Mouse (Mus musculus): ENCODE measurements around the gene Hbp1.

Gene Hbp1

GRCm38 (mm10) chr12:31913614-31914013 lies 36.7 kb downstream of the Hbp1 start:
- intact Hi-C loops (cut with DNase I), result no loop called here

- intact Hi-C loops (cut with DNase I), result no loop called here
These were observed 37.3 kb downstream of the Hbp1 start for GRCm38 (mm10) chr12:31912966-31913551.

GRCm38 (mm10) chr12:31907436-31907835 lies 42.9 kb downstream of the Hbp1 start:
- intact Hi-C loops (cut with DNase I), result no loop called here

GRCm38 (mm10) chr12:31905696-31906551 lies 44.4 kb downstream of the Hbp1 start:
- intact Hi-C loops (cut with DNase I), result no loop called here

- intact Hi-C loops (cut with DNase I), result no loop called here
These were observed 49.9 kb downstream of the Hbp1 start for GRCm38 (mm10) chr12:31900391-31900914.

- intact Hi-C loops (cut with DNase I), result no loop called here
These were observed 52.9 kb downstream of the Hbp1 start for GRCm38 (mm10) chr12:31897456-31897855.

- intact Hi-C loops (cut with DNase I), result no loop called here
These were observed 53.3 kb downstream of the Hbp1 start for GRCm38 (mm10) chr12:31896986-31897385.

GRCm38 (mm10) chr12:31896295-31896694 lies 54.0 kb downstream of the Hbp1 start:
- intact Hi-C loops (cut with DNase I), result no loop called here

- intact Hi-C loops (cut with DNase I), result no loop called here
These were observed 54.4 kb downstream of the Hbp1 start for GRCm38 (mm10) chr12:31895888-31896287.

GRCm38 (mm10) chr12:31895095-31895734 lies 55.1 kb downstream of the Hbp1 start:
- intact Hi-C loops (cut with DNase I), result no loop called here

GRCm38 (mm10) chr12:31892771-31893170 lies 57.6 kb downstream of the Hbp1 start:
- intact Hi-C loops (cut with DNase I), result no loop called here

- intact Hi-C loops (cut with DNase I), result no loop called here
These were observed 58.3 kb downstream of the Hbp1 start for GRCm38 (mm10) chr12:31892079-31892478.

- intact Hi-C loops (cut with DNase I), result no loop called here
These were observed 59.6 kb downstream of the Hbp1 start for GRCm38 (mm10) chr12:31890685-31891084.

- intact Hi-C loops (cut with DNase I), result no loop called here
These were observed 64.3 kb downstream of the Hbp1 start for GRCm38 (mm10) chr12:31885844-31886606.

GRCm38 (mm10) chr12:31885084-31885483 lies 65.3 kb downstream of the Hbp1 start:
- intact Hi-C loops (cut with DNase I), result no loop called here

- intact Hi-C loops (cut with DNase I), result no loop called here
These were observed 66.0 kb downstream of the Hbp1 start for GRCm38 (mm10) chr12:31884365-31884764.

GRCm38 (mm10) chr12:31882736-31883135 lies 67.6 kb downstream of the Hbp1 start:
- intact Hi-C loops (cut with DNase I), result no loop called here

GRCm38 (mm10) chr12:31876775-31877174 lies 73.6 kb downstream of the Hbp1 start:
- intact Hi-C loops (cut with DNase I), result no loop called here
